8 mouse cellular contexts compared by ENCODE assay signal in genomic region chr11:52003505-52003771, GRCm38 (mm10). TPM values are rescaled to one million over a fixed set of nuclear protein-coding genes. Genes with fewer than 3 reads are reported as not detected.
DNase-seq lines count a peak whose midpoint lies in the region; ATAC-seq and TF ChIP-seq lines count a peak whose summit lies in the region.

No protein-coding gene starts in this region.

- no peaks in the 10 kb centered on the region for H3K9me3 ChIP-seq in heart, embryonic 16.5 days (replicated peaks; ENCODE audit: control insufficient read depth, low read length)
- no peaks in the 10 kb centered on the region for H3K9me3 ChIP-seq in MEL (replicated peaks; ENCODE audit: insufficient read depth, low read length)
- no peaks in the 10 kb centered on the region for H3K9me3 ChIP-seq in hindbrain, embryonic 11.5 days (ENCODE audit: control insufficient read depth, low read length)
- no peaks in the 10 kb centered on the region for H3K9me3 ChIP-seq in midbrain, embryonic 12.5 days

- no peaks in the 10 kb centered on the region for H3K36me3 ChIP-seq in heart, embryonic 16.5 days (ENCODE audit: control insufficient read depth, insufficient read depth)
- H3K36me3 ChIP-seq in MEL (ENCODE audit: control insufficient read depth in 1 of 2, insufficient read depth in 2 of 2, low read length in 2 of 2), result peaks cover 0 to 25% of the 10 kb centered on the region in 2 experiments; a peak in 2 of 4 replicates
- H3K36me3 ChIP-seq in hindbrain, embryonic 11.5 days (ENCODE audit: control insufficient read depth, insufficient read depth, low read length), result no peaks in the 10 kb centered on the region
- H3K36me3 ChIP-seq in midbrain, embryonic 12.5 days, result 0 out of 2 replicates have a peak, but pooled peaks cover 4% of the 10 kb centered on the region

- H3K4me3 ChIP-seq in heart, embryonic 16.5 days (ENCODE audit: low read length), result peak overlapping the region; percentile 84
- peak overlapping the region; percentile 78 to 80 for H3K4me3 ChIP-seq in MEL (ENCODE audit: control insufficient read depth in 1 of 2, insufficient read depth in 1 of 2, low read depth in 2 of 2, low read length in 2 of 2)
- H3K4me3 ChIP-seq in hindbrain, embryonic 11.5 days (ENCODE audit: low read depth, low read length), result peak overlapping the region; percentile 75
- peak overlapping the region; percentile 83 for H3K4me3 ChIP-seq in midbrain, embryonic 12.5 days

- no peak for TF ChIP-seq POLR2A in MEL (IDR thresholded peaks at IDR 0.05; ENCODE audit: control insufficient read depth in 1 of 2, insufficient read depth in 1 of 2, low read depth in 1 of 2, low read length in 2 of 2, poor library complexity in 1 of 2)

- peaks cover 25% of the 10 kb centered on the region for H3K4me1 ChIP-seq in heart, embryonic 16.5 days (ENCODE audit: control insufficient read depth, insufficient read depth, low read length)
- peaks cover 2 to 10% of the 10 kb centered on the region in 2 experiments; a peak in 3 of 4 replicates for H3K4me1 ChIP-seq in MEL (ENCODE audit: control insufficient read depth in 1 of 2, insufficient read depth in 2 of 2, low read length in 2 of 2)
- H3K4me1 ChIP-seq in hindbrain, embryonic 11.5 days (replicated peaks; ENCODE audit: control insufficient read depth, insufficient read depth, low read length), result 0 out of 2 replicates have a peak, but pooled peaks cover 1% of the 10 kb centered on the region
- peaks cover 33% of the 10 kb centered on the region for H3K4me1 ChIP-seq in midbrain, embryonic 12.5 days

- no peak for TF ChIP-seq EP300 in MEL (IDR thresholded peaks at IDR 0.05; ENCODE audit: low read depth in 1 of 2, low read length in 2 of 2)

- 14% methylated on average over 4 of the region's 4 CpGs for WGBS in heart, embryonic 16.5 days
- WGBS in hindbrain, embryonic 11.5 days, result 19% methylated on average over 4 of the region's 4 CpGs
- 19% methylated on average over 4 of the region's 4 CpGs for WGBS in midbrain, embryonic 12.5 days

- peak overlapping the region; percentile 82 for H3K4me2 ChIP-seq in heart, embryonic 16.5 days (ENCODE audit: low read depth, low read length)
- peak overlapping the region; percentile 66 for H3K4me2 ChIP-seq in hindbrain, embryonic 11.5 days (replicated peaks; ENCODE audit: low read depth, low read length)
- H3K4me2 ChIP-seq in midbrain, embryonic 12.5 days (replicated peaks), result peak overlapping the region; percentile 67

- peaks cover 22% of the 10 kb centered on the region for H3K79me2 ChIP-seq in MEL (ENCODE audit: control insufficient read depth, insufficient read depth, low read length, poor library complexity)

- peak overlapping the region; percentile 92 for H3K27ac ChIP-seq in heart, embryonic 16.5 days (ENCODE audit: low read length)
- H3K27ac ChIP-seq in MEL (ENCODE audit: control insufficient read depth, low read depth, low read length), result peak overlapping the region; percentile 98
- H3K27ac ChIP-seq in hindbrain, embryonic 11.5 days (ENCODE audit: low read depth, low read length), result peak overlapping the region; percentile 59
- peak overlapping the region; percentile 89 for H3K27ac ChIP-seq in midbrain, embryonic 12.5 days (replicated peaks)

- no peaks in the 10 kb centered on the region for H3K27me3 ChIP-seq in heart, embryonic 16.5 days (ENCODE audit: control insufficient read depth, insufficient read depth, low read length)
- no peaks in the 10 kb centered on the region for H3K27me3 ChIP-seq in MEL (ENCODE audit: control insufficient read depth in 1 of 2, insufficient read depth in 2 of 2, low read length in 2 of 2)
- no peaks in the 10 kb centered on the region for H3K27me3 ChIP-seq in hindbrain, embryonic 11.5 days (ENCODE audit: control insufficient read depth, insufficient read depth, low read length)
- no peaks in the 10 kb centered on the region for H3K27me3 ChIP-seq in midbrain, embryonic 12.5 days

- intact Hi-C loops in heart, postnatal 25 days (cut with DNase I), result loop anchor here (5.0 to 10.0 kb wide), 2 partner anchors 229 to 379 kb away; partner anchors contain the start of gene Skp1a

- no peak for TF ChIP-seq CTCF in MEL (IDR thresholded peaks at IDR 0.05 in 2 of 3, conservative IDR thresholded peaks at IDR 0.05 in 1 of 3; ENCODE audit: control insufficient read depth in 1 of 3, insufficient read depth in 1 of 3, low read depth in 2 of 3, low read length in 3 of 3, poor library complexity in 1 of 3, severe bottlenecking in 1 of 3)

- DNase-seq in heart, postnatal 25 days (ENCODE audit: low spot score), result no peak
- DNase-seq in MEL (ENCODE audit: low read depth, low spot score), result peak; percentile 88
- DNase-seq in hindbrain, embryonic 11.5 days (ENCODE audit: low spot score), result no peak
- DNase-seq in gastrocnemius, postnatal 4 days (ENCODE audit: low spot score in 2 of 2), result no peak
- no peak for DNase-seq in yolk sac, embryonic 10.5 days (ENCODE audit: low spot score)
- DNase-seq in right cerebral cortex, postnatal 10 days (ENCODE audit: low spot score in 2 of 2), result no peak

- no peak for ATAC-seq in heart, embryonic 16.5 days (replicated peaks; ENCODE audit: extremely low read depth, insufficient read depth, low FRiP score)
- no peak for ATAC-seq in hindbrain, embryonic 11.5 days (ENCODE audit: low FRiP score)
- ATAC-seq in midbrain, embryonic 12.5 days (ENCODE audit: low FRiP score, low read depth), result no peak

- no peak for TF ChIP-seq RAD21 in MEL (IDR thresholded peaks at IDR 0.05; ENCODE audit: low read depth, low read length)

- peak overlapping the region; percentile 76 for H3K9ac ChIP-seq in heart, embryonic 16.5 days (ENCODE audit: low read length)
- peak overlapping the region; percentile 92 for H3K9ac ChIP-seq in MEL (ENCODE audit: control insufficient read depth, low read depth, low read length, poor library complexity, severe bottlenecking)
- H3K9ac ChIP-seq in hindbrain, embryonic 11.5 days (ENCODE audit: low read depth, low read length), result peak overlapping the region; percentile 59
- H3K9ac ChIP-seq in midbrain, embryonic 12.5 days (replicated peaks), result peak overlapping the region; percentile 82

TF ChIP-seq in MEL, 35 proteins besides CTCF, POLR2A, EP300 and RAD21:
- 0 out of 2 replicates have a peak, but pooled peaks have one; percentile 77 for TF ChIP-seq CHD1 (IDR thresholded peaks at IDR 0.05; ENCODE audit: low read depth, low read length)
- no peak for TF ChIP-seq GABPA (IDR thresholded peaks at IDR 0.05; ENCODE audit: low read depth, low read length)
TF ChIP-seq in MEL: peak in this region for 1.

RNA-seq across cellular contexts. Expression of gene Cdkl3, which starts 0.6 kb away (rescaled TPM):
- polyA plus RNA-seq in heart, embryonic 16.5 days (2015; fragmentation: Nextera tagmentation; extraction: Ambion mirVana), result 10.8 and 12.7 TPM in 2 replicates
- 1 to 10 TPM; 3.8 to 4.1 TPM for total RNA-seq in heart, postnatal 25 days (2021)
- 4.4 and 4.9 TPM in 2 replicates for total RNA-seq in MEL (2012; rRNA removed)
- 1 to 10 TPM in 1 of 2 experiments, not detected in 1; 3.7 TPM for polyA plus RNA-seq in MEL (2012; ENCODE audit: insufficient read depth in 1 of 2, insufficient read length in 2 of 2, low read depth in 1 of 2, low replicate concordance in 2 of 2, missing spikeins in 1 of 2)
- 12.0 and 15.9 TPM in 2 replicates for polyA plus RNA-seq in hindbrain, embryonic 11.5 days (2014; fragmentation: Nextera tagmentation; extraction: Ambion mirVana)
- polyA plus RNA-seq in midbrain, embryonic 12.5 days (2016; fragmentation: Nextera tagmentation; extraction: Ambion mirVana), result 17.2 and 17.9 TPM in 2 replicates
- 10 to 100 TPM; 11.1 to 14.0 TPM for total RNA-seq in gastrocnemius, postnatal 4 days (2021)

RNA-seq across cellular contexts. Expression of gene Ube2b, which starts 2.9 kb away (rescaled TPM):
- polyA plus RNA-seq in heart, embryonic 16.5 days (2015; fragmentation: Nextera tagmentation; extraction: Ambion mirVana), result 278 and 286 TPM in 2 replicates
- total RNA-seq in heart, postnatal 25 days (2021), result 100 to 1,000 TPM; 256 to 295 TPM
- total RNA-seq in MEL (2012; rRNA removed), result 35.4 and 39.5 TPM in 2 replicates
- 100 to 1,000 TPM in 1 of 2 experiments, not detected in 1; 112 TPM for polyA plus RNA-seq in MEL (2012; ENCODE audit: insufficient read depth in 1 of 2, insufficient read length in 2 of 2, low read depth in 1 of 2, low replicate concordance in 2 of 2, missing spikeins in 1 of 2)
- polyA plus RNA-seq in hindbrain, embryonic 11.5 days (2014; fragmentation: Nextera tagmentation; extraction: Ambion mirVana), result 193 and 205 TPM in 2 replicates
- 232 and 244 TPM in 2 replicates for polyA plus RNA-seq in midbrain, embryonic 12.5 days (2016; fragmentation: Nextera tagmentation; extraction: Ambion mirVana)
- total RNA-seq in gastrocnemius, postnatal 4 days (2021), result 100 to 1,000 TPM; 190 to 225 TPM

RNA-seq across cellular contexts. Expression of gene Cdkn2aipnl, which starts 36.0 kb away (rescaled TPM):
- 73.0 and 81.1 TPM in 2 replicates for polyA plus RNA-seq in heart, embryonic 16.5 days (2015; fragmentation: Nextera tagmentation; extraction: Ambion mirVana)
- 10 to 100 TPM in 1 of 2 experiments, 1 to 10 TPM in 1; 8.8 to 10.5 TPM for total RNA-seq in heart, postnatal 25 days (2021)
- 91.9 and 111 TPM in 2 replicates for total RNA-seq in MEL (2012; rRNA removed)
- polyA plus RNA-seq in MEL (2012; ENCODE audit: insufficient read depth in 1 of 2, insufficient read length in 2 of 2, low read depth in 1 of 2, low replicate concordance in 2 of 2, missing spikeins in 1 of 2), result 10 to 100 TPM in 1 of 2 experiments, not detected in 1; 74.5 TPM
- polyA plus RNA-seq in hindbrain, embryonic 11.5 days (2014; fragmentation: Nextera tagmentation; extraction: Ambion mirVana), result 111 and 134 TPM in 2 replicates
- 110 and 117 TPM in 2 replicates for polyA plus RNA-seq in midbrain, embryonic 12.5 days (2016; fragmentation: Nextera tagmentation; extraction: Ambion mirVana)
- 10 to 100 TPM; 25.7 to 26.7 TPM for total RNA-seq in gastrocnemius, postnatal 4 days (2021)
